Mouse (Mus musculus): ENCODE data around the gene Babam2. TPM values are rescaled to one million over a fixed set of nuclear protein-coding genes. Genes with fewer than 3 reads are reported as not detected.

The Babam2 gene
- total and polyA plus RNA-seq, 2 experiments from 2014 or later: 39.1 to 51.3 TPM

- 87% methylated on average over 2 of the region's 2 CpGs for WGBS
- Histone ChIP-seq H3K36me3 (replicated peaks; ENCODE audit: control insufficient read depth, insufficient read depth, low read length) (no peaks in the 10 kb centered on the region), H3K4me1 (ENCODE audit: control insufficient read depth, insufficient read depth) (peaks cover 4% of the 10 kb centered on the region; the same call in 1 of the 2 replicates), H3K9me3 (replicated peaks; ENCODE audit: control insufficient read depth, low read length) (no peaks in the 10 kb centered on the region), H3K4me2 (ENCODE audit: low read depth, low read length) (no peak overlapping the region), H3K27me3 (ENCODE audit: control insufficient read depth, insufficient read depth, low read length) (no peaks in the 10 kb centered on the region), H3K4me3 (ENCODE audit: low read depth, low read length) (no peak overlapping the region), H3K9ac (replicated peaks; ENCODE audit: low read depth, low read length) (no peak overlapping the region), H3K27ac (ENCODE audit: low read depth) (no peak overlapping the region)
- no peak for TF ChIP-seq CTCF (IDR thresholded peaks at IDR 0.05; ENCODE audit: low read depth)
- TF ChIP-seq EP300 (IDR thresholded peaks at IDR 0.05; ENCODE audit: low read depth): no peak
- ATAC-seq (ENCODE audit: insufficient read depth, low read depth) (no peak), DNase-seq (ENCODE audit: low spot score) (no peak)
Measured at GRCm38 (mm10) chr5:31765824-31766223, 68.3 kb downstream of the Babam2 start.

DNA sequence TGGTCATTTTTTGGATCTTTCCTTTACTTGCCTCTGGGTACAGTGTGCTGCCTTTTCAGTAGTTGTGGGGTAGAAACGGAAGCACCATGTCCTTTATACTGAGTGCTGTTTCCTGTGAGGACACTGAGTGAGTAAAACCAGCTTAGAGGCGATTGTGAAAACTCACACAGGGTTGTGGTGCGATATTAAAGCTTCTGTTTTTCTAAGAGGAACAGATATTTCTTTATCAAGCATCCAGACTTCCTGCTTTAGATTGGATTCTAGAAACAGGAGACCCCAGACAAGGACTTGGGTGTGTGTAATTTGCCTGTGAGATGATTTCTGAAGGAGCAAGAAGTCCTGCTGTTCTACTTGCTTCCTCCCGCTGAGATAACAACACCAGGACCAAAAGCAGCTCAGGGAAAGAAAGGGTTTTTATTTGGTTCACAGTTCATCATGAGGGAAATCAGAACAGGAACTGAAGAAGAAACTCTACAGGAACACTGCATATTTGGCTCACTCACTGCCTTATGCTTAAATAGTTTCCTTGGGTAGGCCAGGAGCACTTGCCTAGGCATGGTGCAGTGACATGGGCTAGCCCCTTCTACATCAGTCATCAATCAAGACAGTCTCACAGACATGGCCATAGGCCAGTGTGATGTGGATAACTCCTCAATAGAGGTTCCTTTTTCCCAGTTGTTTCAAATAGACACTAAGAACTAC is 69.5 kb downstream of the Babam2 start:
- H3K27ac ChIP-seq (ENCODE audit: low read depth): peak overlapping the region; percentile 63
- peak; percentile 43; the same call in 1 of the 2 replicates for TF ChIP-seq EP300 (IDR thresholded peaks at IDR 0.05; ENCODE audit: low read depth)
- no peak for TF ChIP-seq CTCF (IDR thresholded peaks at IDR 0.05; ENCODE audit: low read depth)
- H3K4me1 ChIP-seq (ENCODE audit: control insufficient read depth, insufficient read depth): peaks cover 4% of the 10 kb centered on the region; the same call in 1 of the 2 replicates
- H3K9me3 ChIP-seq (replicated peaks; ENCODE audit: control insufficient read depth, low read length): no peaks in the 10 kb centered on the region
- no peaks in the 10 kb centered on the region for H3K36me3 ChIP-seq (replicated peaks; ENCODE audit: control insufficient read depth, insufficient read depth, low read length)
- no peak overlapping the region for H3K4me3 ChIP-seq (ENCODE audit: low read depth, low read length)
- H3K4me2 ChIP-seq (ENCODE audit: low read depth, low read length): no peak overlapping the region
- peak; percentile 46 for DNase-seq (ENCODE audit: low spot score)
- peak; percentile 67 for ATAC-seq (ENCODE audit: insufficient read depth, low read depth)
- 49% methylated on average over 4 of the region's 4 CpGs for whole genome bisulfite sequencing
- no peaks in the 10 kb centered on the region for H3K27me3 ChIP-seq (ENCODE audit: control insufficient read depth, insufficient read depth, low read length)
- H3K9ac ChIP-seq (replicated peaks; ENCODE audit: low read depth, low read length): no peak overlapping the region

GRCm38 (mm10) chr5:31771486-31771885 is 74.0 kb downstream of the Babam2 start:
- Histone ChIP-seq H3K9ac (replicated peaks; ENCODE audit: low read depth, low read length) (no peak overlapping the region), H3K4me2 (ENCODE audit: low read depth, low read length) (no peak overlapping the region), H3K27me3 (ENCODE audit: control insufficient read depth, insufficient read depth, low read length) (no peaks in the 10 kb centered on the region), H3K4me1 (ENCODE audit: control insufficient read depth, insufficient read depth) (peaks cover 4% of the 10 kb centered on the region; the same call in 1 of the 2 replicates), H3K36me3 (replicated peaks; ENCODE audit: control insufficient read depth, insufficient read depth, low read length) (no peaks in the 10 kb centered on the region), H3K4me3 (ENCODE audit: low read depth, low read length) (no peak overlapping the region), H3K9me3 (replicated peaks; ENCODE audit: control insufficient read depth, low read length) (no peaks in the 10 kb centered on the region), H3K27ac (ENCODE audit: low read depth) (no peak overlapping the region)
- TF ChIP-seq EP300 (IDR thresholded peaks at IDR 0.05; ENCODE audit: low read depth): no peak
- no peak for TF ChIP-seq CTCF (IDR thresholded peaks at IDR 0.05; ENCODE audit: low read depth)
- ATAC-seq (ENCODE audit: insufficient read depth, low read depth): no peak
- DNase-seq (ENCODE audit: low spot score): no peak
- WGBS: 92% methylated on average over 5 of the region's 5 CpGs

- TF ChIP-seq EP300 (IDR thresholded peaks at IDR 0.05; ENCODE audit: low read depth) (no peak), CTCF (IDR thresholded peaks at IDR 0.05; ENCODE audit: low read depth) (no peak)
Measured at GRCm38 (mm10) chr5:31771921-31772320, 74.4 kb downstream of the Babam2 start.

GRCm38 (mm10) chr5:31774976-31775375 is 77.5 kb downstream of the Babam2 start:
- no peaks in the 10 kb centered on the region for H3K36me3 ChIP-seq (replicated peaks; ENCODE audit: control insufficient read depth, insufficient read depth, low read length)
- no peaks in the 10 kb centered on the region for H3K9me3 ChIP-seq (replicated peaks; ENCODE audit: control insufficient read depth, low read length)
- H3K9ac ChIP-seq (replicated peaks; ENCODE audit: low read depth, low read length): no peak overlapping the region
- no peaks in the 10 kb centered on the region for H3K4me1 ChIP-seq (ENCODE audit: control insufficient read depth, insufficient read depth)
- 66% methylated on average over 6 of the region's 6 CpGs for WGBS
- no peak for TF ChIP-seq CTCF (IDR thresholded peaks at IDR 0.05; ENCODE audit: low read depth)
- no peak for TF ChIP-seq EP300 (IDR thresholded peaks at IDR 0.05; ENCODE audit: low read depth)
- no peaks in the 10 kb centered on the region for H3K27me3 ChIP-seq (ENCODE audit: control insufficient read depth, insufficient read depth, low read length)
- no peak overlapping the region for H3K4me3 ChIP-seq (ENCODE audit: low read depth, low read length)
- no peak overlapping the region for H3K4me2 ChIP-seq (ENCODE audit: low read depth, low read length)
- H3K27ac ChIP-seq (ENCODE audit: low read depth): no peak overlapping the region
- DNase-seq (ENCODE audit: low spot score) (no peak), ATAC-seq (ENCODE audit: insufficient read depth, low read depth) (no peak)

More at GRCm38 (mm10) chr5:31771921-31772320, 74.4 kb downstream of the Babam2 start:
- no peaks in the 10 kb centered on the region for H3K9me3 ChIP-seq (replicated peaks; ENCODE audit: control insufficient read depth, low read length)
- no peak overlapping the region for H3K9ac ChIP-seq (replicated peaks; ENCODE audit: low read depth, low read length)
- ATAC-seq (ENCODE audit: insufficient read depth, low read depth) (no peak), DNase-seq (ENCODE audit: low spot score) (no peak)
- H3K4me1 ChIP-seq (ENCODE audit: control insufficient read depth, insufficient read depth): peaks cover 4% of the 10 kb centered on the region; the same call in 1 of the 2 replicates
- H3K4me2 ChIP-seq (ENCODE audit: low read depth, low read length): no peak overlapping the region
- no peaks in the 10 kb centered on the region for H3K36me3 ChIP-seq (replicated peaks; ENCODE audit: control insufficient read depth, insufficient read depth, low read length)
- no peak overlapping the region for H3K4me3 ChIP-seq (ENCODE audit: low read depth, low read length)
- 90% methylated on average over 4 of the region's 4 CpGs for WGBS
- no peak overlapping the region for H3K27ac ChIP-seq (ENCODE audit: low read depth)
- H3K27me3 ChIP-seq (ENCODE audit: control insufficient read depth, insufficient read depth, low read length): no peaks in the 10 kb centered on the region
